Mouse (Mus musculus) midbrain, embryonic 11.5 days (tissue): ENCODE results near the gene Ptp4a2. TPM values are rescaled to one million over a fixed set of nuclear protein-coding genes. Genes with fewer than 3 reads are reported as not detected.

Experiments
- ATAC-seq: fragments of 200-750 bp; cut with Nextera tagmentation; 2 replicates; pipeline ENCODE4 v1.8.0; 2017; ENCODE audit warnings: moderate TSS enrichment, moderate library complexity; ENCODE audit not compliant: low FRiP score
- DNase-seq: peaks from one replicate; pipeline ENCODE4 v3.0.0; 2015; ENCODE audit warnings: low spot score; ENCODE audit errors: missing footprints
- H3K27ac ChIP-seq: fragments of 300-500 bp; sonication (generic); 2 replicates; pipeline ENCODE4 v1.5.1; 2014; ENCODE audit warnings: low read depth, low read length
- H3K27me3 ChIP-seq: fragments of 300-500 bp; sonication (generic); 2 replicates; pipeline ENCODE4 v1.6.1; 2014; ENCODE audit warnings: mild to moderate bottlenecking, low read length, moderate library complexity, mixed read lengths; ENCODE audit not compliant: control insufficient read depth, insufficient read depth
- H3K36me3 ChIP-seq: fragments of 300-500 bp; sonication (generic); 2 replicates; pipeline ENCODE4 v1.6.1; 2014; ENCODE audit warnings: mild to moderate bottlenecking, low read length, moderate library complexity, mixed read lengths; ENCODE audit not compliant: control insufficient read depth, insufficient read depth
- H3K4me1 ChIP-seq: fragments of 300-500 bp; sonication (generic); 2 replicates; pipeline ENCODE4 v1.6.1; 2014; ENCODE audit warnings: low read length; ENCODE audit not compliant: control insufficient read depth, insufficient read depth
- H3K4me2 ChIP-seq: fragments of 300-500 bp; sonication (generic); 2 replicates; pipeline ENCODE4 v1.6.1; 2014; ENCODE audit warnings: mild to moderate bottlenecking, moderate library complexity
- H3K4me3 ChIP-seq: fragments of 300-500 bp; sonication (generic); 2 replicates; pipeline ENCODE4 v1.5.1; 2014; ENCODE audit warnings: low read depth, low read length
- H3K9ac ChIP-seq: fragments of 300-500 bp; sonication (generic); 2 replicates; pipeline ENCODE4 v1.6.1; 2014; ENCODE audit warnings: low read length
- H3K9me3 ChIP-seq: fragments of 300-500 bp; sonication (generic); 2 replicates; pipeline ENCODE4 v1.6.1; 2016; ENCODE audit warnings: low read length; ENCODE audit not compliant: control insufficient read depth
- WGBS: fragments of 180-500 bp; shearing (Covaris S2); extraction: QIAGEN DNeasy Blood & Tissue Kit; methylation state at CpG from one replicate; pipeline ENCODE4 v1.1.7; 2014; 5-methylcytosine and 5-hydroxymethylcytosine counted together
- polyA plus RNA-seq: library from polyadenylated mRNA; unstranded; fragments of >200 nt; fragmentation: Nextera tagmentation; extraction: Ambion mirVana; gene quantifications from 2 replicates; pipeline ENCODE4 v1.2.1, GENCODE M21; 2014

Ptp4a2 gene
- polyA plus RNA-seq, 1 experiment from 2014 or later: 368 TPM

DNA sequence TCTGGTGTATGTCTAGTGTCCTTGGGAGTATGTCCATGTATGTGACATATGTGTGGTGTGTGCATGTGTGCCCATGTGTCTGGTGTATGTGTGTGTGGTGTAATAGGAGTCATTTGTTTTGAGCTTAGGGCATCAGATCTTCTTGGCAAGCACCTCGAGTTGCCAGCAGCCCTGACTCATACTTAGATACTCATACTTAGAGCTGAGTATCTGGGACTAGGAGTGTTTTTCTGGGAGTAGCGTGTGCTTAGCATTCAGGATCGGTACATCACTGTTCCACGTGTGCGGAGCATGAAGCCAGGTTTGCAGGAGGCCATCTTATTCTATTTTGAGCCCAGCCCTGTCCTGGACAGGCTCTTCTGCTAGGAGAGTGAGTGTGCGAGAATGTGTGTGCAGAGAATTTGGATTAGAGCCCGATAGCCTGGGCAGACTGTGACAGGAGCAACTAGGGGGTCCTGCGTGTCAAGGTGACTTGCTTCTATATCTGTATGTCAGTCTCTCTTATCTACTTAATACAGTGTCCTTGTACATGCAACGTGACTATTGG is 61.4 kb downstream of the Ptp4a2 start:
- ATAC-seq: no peak
- Histone ChIP-seq H3K4me1 (peaks cover 7% of the 10 kb centered on the region; the same call in 1 of the 2 replicates), H3K9ac (no peak overlapping the region), H3K27ac (no peak overlapping the region), H3K27me3 (no peaks in the 10 kb centered on the region), H3K4me2 (no peak overlapping the region), H3K4me3 (no peak overlapping the region), H3K9me3 (no peaks in the 10 kb centered on the region), H3K36me3 (no peaks in the 10 kb centered on the region)
- peak; percentile 14 for DNase-seq
- 92% methylated on average over 9 of the region's 9 CpGs for WGBS

GRCm38 (mm10) chr4:129874805-129875204 is 63.8 kb downstream of the Ptp4a2 start:
- H3K9ac ChIP-seq: no peak overlapping the region
- no peak for ATAC-seq
- peaks cover 12% of the 10 kb centered on the region for H3K4me1 ChIP-seq
- H3K27me3 ChIP-seq: no peaks in the 10 kb centered on the region
- no peak overlapping the region for H3K27ac ChIP-seq
- no peak for DNase-seq
- WGBS: 88% methylated on average over 10 of the region's 10 CpGs
- H3K36me3 ChIP-seq: no peaks in the 10 kb centered on the region
- H3K9me3 ChIP-seq: no peaks in the 10 kb centered on the region
- no peak overlapping the region for H3K4me3 ChIP-seq
- H3K4me2 ChIP-seq: no peak overlapping the region

- Histone ChIP-seq H3K27ac (no peak overlapping the region), H3K36me3 (no peaks in the 10 kb centered on the region), H3K4me2 (no peak overlapping the region), H3K9me3 (no peaks in the 10 kb centered on the region), H3K27me3 (no peaks in the 10 kb centered on the region), H3K4me1 (peaks cover 12% of the 10 kb centered on the region), H3K9ac (no peak overlapping the region), H3K4me3 (no peak overlapping the region)
- 82% methylated on average over 11 of the region's 11 CpGs for WGBS
- DNase-seq: no peak
- ATAC-seq: no peak
Observed at GRCm38 (mm10) chr4:129875406-129875805, 64.4 kb downstream of the Ptp4a2 start.

DNA sequence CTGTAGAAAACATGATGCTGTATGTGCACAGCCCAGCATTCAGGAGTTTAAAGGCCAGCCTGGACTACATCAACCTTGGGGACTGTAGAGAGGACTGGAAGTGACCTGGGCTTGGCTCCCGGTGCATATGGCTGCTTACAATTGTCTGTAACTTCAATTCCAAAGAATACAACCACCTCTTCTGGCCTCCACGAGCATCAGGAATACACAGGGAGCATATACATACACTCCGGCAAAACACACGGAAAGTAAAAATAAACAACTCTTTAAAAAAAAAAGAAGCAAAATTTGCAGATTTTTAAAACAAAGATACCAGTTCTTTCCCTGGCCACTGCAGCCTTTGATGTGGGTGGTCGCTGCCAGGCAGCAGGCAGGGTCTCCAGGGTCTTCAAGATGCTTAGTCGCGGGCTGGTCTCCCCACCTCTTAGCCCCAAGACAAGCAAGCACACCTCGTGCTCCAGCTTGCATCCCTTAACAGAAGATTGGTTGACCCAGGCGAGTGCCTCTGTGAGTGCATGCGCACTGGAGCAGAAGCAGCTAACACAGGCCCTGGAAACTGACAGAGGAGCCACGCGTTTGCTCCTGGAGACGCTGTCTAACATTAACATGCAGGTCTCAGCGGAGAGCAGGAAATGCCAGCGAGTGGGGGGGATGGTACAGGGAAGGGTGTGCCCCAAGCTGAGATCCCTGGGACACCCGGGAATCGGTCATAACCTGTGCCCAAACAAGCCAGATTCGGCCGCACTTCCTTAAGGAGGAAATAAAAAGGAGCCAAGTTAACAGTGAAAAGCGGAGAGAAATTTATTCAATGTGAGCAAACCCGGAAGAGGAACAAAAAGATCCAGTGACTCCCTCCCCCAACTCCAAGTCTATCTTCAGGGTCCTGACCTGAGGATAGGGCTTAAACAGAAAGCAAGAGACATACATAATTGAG is 66.1 kb downstream of the Ptp4a2 start:
- peak; percentile 88 for ATAC-seq
- Histone ChIP-seq H3K4me1 (peaks cover 12% of the 10 kb centered on the region), H3K4me2 (peak overlapping the region; percentile 48), H3K27me3 (no peaks in the 10 kb centered on the region), H3K36me3 (no peaks in the 10 kb centered on the region), H3K9ac (peak overlapping the region; percentile 57), H3K27ac (peak overlapping the region; percentile 15; the same call in 1 of the 2 replicates), H3K9me3 (no peaks in the 10 kb centered on the region), H3K4me3 (peak overlapping the region; percentile 19)
- WGBS: 17% methylated on average over 21 of the region's 21 CpGs
- DNase-seq: peak; percentile 95

- Histone ChIP-seq H3K4me2 (peak overlapping the region; percentile 48), H3K9ac (peak overlapping the region; percentile 57), H3K4me1 (peaks cover 16% of the 10 kb centered on the region), H3K4me3 (peak overlapping the region; percentile 19; the same call in 1 of the 2 replicates), H3K9me3 (no peaks in the 10 kb centered on the region), H3K36me3 (no peaks in the 10 kb centered on the region), H3K27ac (no peak overlapping the region), H3K27me3 (no peaks in the 10 kb centered on the region)
- ATAC-seq (no peak), DNase-seq (no peak)
- 69% methylated on average over 11 of the region's 11 CpGs for WGBS
Observed at GRCm38 (mm10) chr4:129877967-129878655, 67.1 kb downstream of the Ptp4a2 start.

GRCm38 (mm10) chr4:129878656-129879145 is 67.7 kb downstream of the Ptp4a2 start:
- ATAC-seq (no peak), DNase-seq (peak; percentile 83)
- no peak overlapping the region for H3K9ac ChIP-seq
- no peak overlapping the region for H3K4me2 ChIP-seq
- H3K4me3 ChIP-seq: no peak overlapping the region
- no peaks in the 10 kb centered on the region for H3K36me3 ChIP-seq
- WGBS: 76% methylated on average over 8 of the region's 8 CpGs
- no peaks in the 10 kb centered on the region for H3K27me3 ChIP-seq
- H3K4me1 ChIP-seq: peaks cover 16% of the 10 kb centered on the region
- H3K27ac ChIP-seq: no peak overlapping the region
- no peaks in the 10 kb centered on the region for H3K9me3 ChIP-seq

GRCm38 (mm10) chr4:129879206-129879780 is 68.3 kb downstream of the Ptp4a2 start:
- DNase-seq (peak; percentile 70), ATAC-seq (no peak)
- peaks cover 19% of the 10 kb centered on the region for H3K4me1 ChIP-seq
- no peaks in the 10 kb centered on the region for H3K9me3 ChIP-seq
- no peak overlapping the region for H3K4me3 ChIP-seq
- no peak overlapping the region for H3K9ac ChIP-seq
- no peaks in the 10 kb centered on the region for H3K36me3 ChIP-seq
- H3K27me3 ChIP-seq: no peaks in the 10 kb centered on the region
- WGBS: 62% methylated on average over 4 of the region's 4 CpGs
- H3K27ac ChIP-seq: no peak overlapping the region
- no peak overlapping the region for H3K4me2 ChIP-seq

GRCm38 (mm10) chr4:129880615-129881014 is 69.6 kb downstream of the Ptp4a2 start:
- no peak overlapping the region for H3K9ac ChIP-seq
- no peak overlapping the region for H3K4me3 ChIP-seq
- 90% methylated on average over 7 of the region's 7 CpGs for WGBS
- peaks cover 23% of the 10 kb centered on the region for H3K4me1 ChIP-seq
- DNase-seq: peak; percentile 39
- H3K36me3 ChIP-seq: no peaks in the 10 kb centered on the region
- no peaks in the 10 kb centered on the region for H3K9me3 ChIP-seq
- no peak for ATAC-seq
- no peak overlapping the region for H3K4me2 ChIP-seq
- no peaks in the 10 kb centered on the region for H3K27me3 ChIP-seq
- H3K27ac ChIP-seq: no peak overlapping the region
